Mouse (Mus musculus): ENCODE measurements around the gene Itga9. TPM values are rescaled to one million over a fixed set of nuclear protein-coding genes. Genes with fewer than 3 reads are reported as not detected.

Gene Itga9
- polyA plus RNA-seq, 1 experiment from 2014 or later, result 10.3 TPM

DNA sequence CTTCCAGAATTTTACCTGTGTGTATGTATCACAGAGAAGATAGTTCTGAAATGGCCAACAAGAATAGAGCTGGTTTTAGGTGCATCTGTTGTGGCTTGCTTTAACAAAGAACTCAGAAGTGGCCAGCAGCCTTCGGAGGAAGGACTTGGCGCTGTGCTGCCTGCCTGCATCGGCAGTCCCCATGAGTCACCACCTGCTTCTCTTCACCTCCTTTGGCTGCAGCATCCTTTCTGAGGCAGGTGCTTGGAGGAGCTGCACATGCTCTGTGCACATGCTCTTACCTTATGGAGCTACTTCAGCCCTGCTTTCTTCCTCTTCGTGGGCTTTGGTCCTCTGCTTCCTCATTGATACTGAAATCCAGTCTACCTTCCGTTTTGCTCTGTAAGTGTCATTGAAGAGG is 31.6 kb upstream of the Itga9 start:
- no peaks in the 10 kb centered on the region for H3K4me1 ChIP-seq (ENCODE audit: control insufficient read depth, insufficient read depth, low read length)
- no peaks in the 10 kb centered on the region for H3K27me3 ChIP-seq (ENCODE audit: control insufficient read depth, insufficient read depth, low read length)
- no peak overlapping the region for H3K4me3 ChIP-seq (ENCODE audit: low read depth, low read length)
- ATAC-seq (replicated peaks; ENCODE audit: insufficient number of reproducible peaks, low FRiP score, low TSS enrichment, low read depth), result no peak
- H3K9me3 ChIP-seq (replicated peaks; ENCODE audit: control insufficient read depth, low read length), result no peaks in the 10 kb centered on the region
- 94% methylated on average over 5 of the region's 5 CpGs for WGBS
- H3K36me3 ChIP-seq (replicated peaks; ENCODE audit: control insufficient read depth, insufficient read depth, low read depth, low read length), result peaks cover 3% of the 10 kb centered on the region
- DNase-seq (ENCODE audit: low spot score), result no peak
- H3K27ac ChIP-seq (replicated peaks; ENCODE audit: low read depth, low read length), result no peak overlapping the region
- no peak overlapping the region for H3K4me2 ChIP-seq (ENCODE audit: low read depth, low read length)
- H3K9ac ChIP-seq (replicated peaks; ENCODE audit: low read length), result no peak overlapping the region

DNA sequence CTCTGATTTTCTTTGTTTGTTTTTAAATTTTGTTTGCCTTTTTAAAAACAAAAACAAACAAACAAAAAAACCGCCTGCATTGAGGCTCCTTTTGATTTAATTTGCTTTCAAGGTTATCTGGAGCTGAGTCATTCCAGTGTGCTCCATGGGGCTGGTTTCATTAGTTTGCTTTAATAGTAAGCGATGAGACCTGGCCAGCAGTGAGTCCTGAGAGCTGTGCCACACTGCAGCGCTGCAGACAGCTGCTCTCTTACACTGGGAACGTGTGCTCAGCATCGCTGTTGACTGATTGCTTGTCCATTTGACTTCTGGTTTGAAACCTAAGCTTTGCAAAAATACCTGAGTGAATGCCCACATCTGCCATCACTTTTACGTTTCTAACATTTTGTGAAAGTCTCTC is 26.1 kb upstream of the Itga9 start:
- H3K9ac ChIP-seq (replicated peaks; ENCODE audit: low read length), result no peak overlapping the region
- H3K27me3 ChIP-seq (ENCODE audit: control insufficient read depth, insufficient read depth, low read length), result no peaks in the 10 kb centered on the region
- H3K9me3 ChIP-seq (replicated peaks; ENCODE audit: control insufficient read depth, low read length), result no peaks in the 10 kb centered on the region
- no peak for ATAC-seq (replicated peaks; ENCODE audit: insufficient number of reproducible peaks, low FRiP score, low TSS enrichment, low read depth)
- no peaks in the 10 kb centered on the region for H3K36me3 ChIP-seq (replicated peaks; ENCODE audit: control insufficient read depth, insufficient read depth, low read depth, low read length)
- H3K27ac ChIP-seq (replicated peaks; ENCODE audit: low read depth, low read length), result no peak overlapping the region
- 72% methylated on average over 6 of the region's 6 CpGs for WGBS
- no peak overlapping the region for H3K4me3 ChIP-seq (ENCODE audit: low read depth, low read length)
- no peaks in the 10 kb centered on the region for H3K4me1 ChIP-seq (ENCODE audit: control insufficient read depth, insufficient read depth, low read length)
- no peak overlapping the region for H3K4me2 ChIP-seq (ENCODE audit: low read depth, low read length)
- no peak for DNase-seq (ENCODE audit: low spot score)

DNA sequence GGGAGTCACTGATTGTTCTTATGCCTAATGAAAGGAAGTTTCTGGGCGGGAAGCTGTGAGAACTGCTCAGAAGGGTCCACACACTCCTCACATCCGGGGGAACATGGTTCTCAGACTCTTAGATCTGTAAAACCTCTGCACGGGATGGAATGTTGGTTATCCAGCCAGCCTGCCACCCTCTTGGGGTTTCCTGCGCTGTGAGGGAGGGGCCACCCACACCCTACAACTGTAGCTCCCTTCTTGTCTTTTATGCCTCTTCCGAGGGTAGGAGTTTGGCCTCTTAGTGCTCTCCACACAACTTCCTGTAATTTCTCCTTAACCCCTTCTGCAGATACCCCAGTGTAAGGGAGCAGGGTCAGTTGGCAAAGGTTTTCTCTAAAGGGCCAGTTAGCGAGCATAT is 23.7 kb upstream of the Itga9 start:
- Histone ChIP-seq H3K4me1 (ENCODE audit: control insufficient read depth, insufficient read depth, low read length) (no peaks in the 10 kb centered on the region), H3K36me3 (replicated peaks; ENCODE audit: control insufficient read depth, insufficient read depth, low read depth, low read length) (no peaks in the 10 kb centered on the region), H3K4me2 (ENCODE audit: low read depth, low read length) (no peak overlapping the region), H3K27ac (replicated peaks; ENCODE audit: low read depth, low read length) (no peak overlapping the region), H3K9me3 (replicated peaks; ENCODE audit: control insufficient read depth, low read length) (no peaks in the 10 kb centered on the region), H3K4me3 (ENCODE audit: low read depth, low read length) (no peak overlapping the region), H3K9ac (replicated peaks; ENCODE audit: low read length) (no peak overlapping the region), H3K27me3 (ENCODE audit: control insufficient read depth, insufficient read depth, low read length) (no peaks in the 10 kb centered on the region)
- WGBS, result 73% methylated on average over 6 of the region's 6 CpGs
- no peak for DNase-seq (ENCODE audit: low spot score)
- no peak for ATAC-seq (replicated peaks; ENCODE audit: insufficient number of reproducible peaks, low FRiP score, low TSS enrichment, low read depth)

DNA sequence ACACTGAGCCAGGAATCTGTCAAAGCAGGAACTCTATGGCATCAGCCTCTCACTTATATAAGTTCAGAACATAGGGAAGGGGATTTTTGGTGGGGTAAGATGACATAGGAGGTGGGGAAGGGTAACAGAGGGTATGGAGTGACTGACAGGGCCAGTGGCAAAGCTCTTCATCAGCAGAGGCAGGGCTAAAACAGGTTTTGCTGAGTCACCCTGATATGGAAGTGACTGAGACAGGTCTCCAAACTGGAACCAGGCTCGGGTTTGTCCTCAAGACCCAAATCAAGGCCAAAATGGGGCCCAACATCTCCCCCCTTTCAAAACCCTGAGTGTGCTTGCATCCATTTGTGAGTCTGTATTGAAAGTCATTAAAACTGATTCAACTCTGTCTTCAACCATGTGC is 21.7 kb upstream of the Itga9 start:
- DNase-seq (ENCODE audit: low spot score) (no peak), ATAC-seq (replicated peaks; ENCODE audit: insufficient number of reproducible peaks, low FRiP score, low TSS enrichment, low read depth) (no peak)
- Histone ChIP-seq H3K27me3 (ENCODE audit: control insufficient read depth, insufficient read depth, low read length) (no peaks in the 10 kb centered on the region), H3K27ac (replicated peaks; ENCODE audit: low read depth, low read length) (no peak overlapping the region), H3K4me2 (ENCODE audit: low read depth, low read length) (no peak overlapping the region), H3K9me3 (replicated peaks; ENCODE audit: control insufficient read depth, low read length) (no peaks in the 10 kb centered on the region), H3K4me1 (ENCODE audit: control insufficient read depth, insufficient read depth, low read length) (no peaks in the 10 kb centered on the region), H3K9ac (replicated peaks; ENCODE audit: low read length) (no peak overlapping the region), H3K36me3 (replicated peaks; ENCODE audit: control insufficient read depth, insufficient read depth, low read depth, low read length) (no peaks in the 10 kb centered on the region), H3K4me3 (ENCODE audit: low read depth, low read length) (no peak overlapping the region)
- 92% methylated on average over 1 of the region's 1 CpGs for WGBS

DNA sequence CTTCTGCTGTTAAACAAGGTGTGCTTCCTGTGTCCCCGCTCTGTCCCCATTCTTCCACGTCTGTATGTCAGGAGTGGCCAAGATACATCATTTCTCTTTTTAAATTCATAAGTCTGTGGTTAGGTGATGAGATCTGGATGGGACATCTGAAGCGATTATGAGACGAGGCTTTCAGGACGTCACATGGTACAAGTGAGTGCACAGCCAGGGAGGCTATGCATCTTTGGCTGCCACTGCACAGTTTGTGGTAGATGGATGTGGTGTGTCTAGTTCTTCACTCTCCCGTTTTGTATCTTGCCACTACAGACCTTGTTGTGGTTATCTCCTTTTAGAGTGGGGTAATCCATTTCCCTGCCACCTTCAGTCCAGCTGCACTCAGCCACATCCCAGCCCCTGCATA is 20.5 kb upstream of the Itga9 start:
- Histone ChIP-seq H3K9ac (replicated peaks; ENCODE audit: low read length) (no peak overlapping the region), H3K4me3 (ENCODE audit: low read depth, low read length) (no peak overlapping the region), H3K27me3 (ENCODE audit: control insufficient read depth, insufficient read depth, low read length) (no peaks in the 10 kb centered on the region), H3K36me3 (replicated peaks; ENCODE audit: control insufficient read depth, insufficient read depth, low read depth, low read length) (no peaks in the 10 kb centered on the region), H3K27ac (replicated peaks; ENCODE audit: low read depth, low read length) (no peak overlapping the region), H3K4me2 (ENCODE audit: low read depth, low read length) (no peak overlapping the region), H3K4me1 (ENCODE audit: control insufficient read depth, insufficient read depth, low read length) (no peaks in the 10 kb centered on the region), H3K9me3 (replicated peaks; ENCODE audit: control insufficient read depth, low read length) (no peaks in the 10 kb centered on the region)
- DNase-seq (ENCODE audit: low spot score), result no peak
- 86% methylated on average over 6 of the region's 6 CpGs for WGBS
- ATAC-seq (replicated peaks; ENCODE audit: insufficient number of reproducible peaks, low FRiP score, low TSS enrichment, low read depth), result no peak

DNA sequence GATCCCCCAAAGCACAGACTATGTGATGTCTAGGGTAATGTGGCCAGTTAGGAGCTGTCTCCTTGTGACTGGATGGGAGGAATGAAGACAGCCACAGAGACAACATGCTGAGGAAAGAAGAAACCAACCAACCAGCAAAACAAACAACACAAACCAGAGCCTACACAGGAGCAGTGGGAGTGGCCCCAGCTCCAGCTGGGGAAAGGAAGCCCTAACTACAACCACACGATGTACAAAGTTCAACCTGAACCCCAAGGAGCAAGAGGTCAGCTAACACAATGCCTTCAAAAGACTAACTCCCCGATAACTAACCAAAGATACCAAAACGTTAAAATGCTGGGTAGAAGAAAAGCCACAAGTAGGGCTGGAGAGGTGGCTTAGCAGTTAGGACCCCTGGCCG is 19.4 kb upstream of the Itga9 start:
- H3K9ac ChIP-seq (replicated peaks; ENCODE audit: low read length), result no peak overlapping the region
- no peak overlapping the region for H3K4me2 ChIP-seq (ENCODE audit: low read depth, low read length)
- no peaks in the 10 kb centered on the region; the same call in 1 of the 2 replicates for H3K4me1 ChIP-seq (ENCODE audit: control insufficient read depth, insufficient read depth, low read length)
- H3K27me3 ChIP-seq (ENCODE audit: control insufficient read depth, insufficient read depth, low read length), result no peaks in the 10 kb centered on the region
- ATAC-seq (replicated peaks; ENCODE audit: insufficient number of reproducible peaks, low FRiP score, low TSS enrichment, low read depth) (no peak), DNase-seq (ENCODE audit: low spot score) (no peak)
- H3K36me3 ChIP-seq (replicated peaks; ENCODE audit: control insufficient read depth, insufficient read depth, low read depth, low read length), result no peaks in the 10 kb centered on the region
- H3K9me3 ChIP-seq (replicated peaks; ENCODE audit: control insufficient read depth, low read length), result no peaks in the 10 kb centered on the region
- no peak overlapping the region for H3K4me3 ChIP-seq (ENCODE audit: low read depth, low read length)
- H3K27ac ChIP-seq (replicated peaks; ENCODE audit: low read depth, low read length), result no peak overlapping the region
- WGBS, result 49% methylated on average over 4 of the region's 4 CpGs

DNA sequence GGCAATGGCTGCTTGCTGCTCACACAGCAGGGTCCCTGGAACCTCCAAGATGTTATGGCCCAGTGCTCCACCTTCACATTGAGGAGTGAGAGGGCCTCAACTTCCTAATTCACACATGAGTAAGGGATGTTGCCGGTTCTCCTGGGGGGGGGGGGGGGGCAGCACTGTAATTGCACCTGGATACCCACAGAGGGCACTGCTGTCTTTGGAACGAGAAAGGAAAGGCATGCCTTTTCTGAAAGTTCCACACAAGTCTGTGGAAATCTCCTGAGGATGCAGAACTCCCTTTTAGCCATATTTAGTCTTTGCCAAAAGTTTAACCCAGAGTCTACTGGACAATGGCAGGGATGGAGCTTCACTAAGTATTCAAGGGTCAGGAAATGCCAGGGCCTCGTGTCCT is 17.2 kb upstream of the Itga9 start:
- Histone ChIP-seq H3K27ac (replicated peaks; ENCODE audit: low read depth, low read length) (no peak overlapping the region), H3K4me1 (ENCODE audit: control insufficient read depth, insufficient read depth, low read length) (peaks cover 3% of the 10 kb centered on the region), H3K4me3 (ENCODE audit: low read depth, low read length) (no peak overlapping the region), H3K36me3 (replicated peaks; ENCODE audit: control insufficient read depth, insufficient read depth, low read depth, low read length) (no peaks in the 10 kb centered on the region), H3K9me3 (replicated peaks; ENCODE audit: control insufficient read depth, low read length) (no peaks in the 10 kb centered on the region), H3K9ac (replicated peaks; ENCODE audit: low read length) (no peak overlapping the region), H3K27me3 (ENCODE audit: control insufficient read depth, insufficient read depth, low read length) (no peaks in the 10 kb centered on the region), H3K4me2 (ENCODE audit: low read depth, low read length) (no peak overlapping the region)
- DNase-seq (ENCODE audit: low spot score), result peak; percentile 53
- WGBS, result 33% methylated on average over 3 of the region's 3 CpGs
- no peak for ATAC-seq (replicated peaks; ENCODE audit: insufficient number of reproducible peaks, low FRiP score, low TSS enrichment, low read depth)

DNA sequence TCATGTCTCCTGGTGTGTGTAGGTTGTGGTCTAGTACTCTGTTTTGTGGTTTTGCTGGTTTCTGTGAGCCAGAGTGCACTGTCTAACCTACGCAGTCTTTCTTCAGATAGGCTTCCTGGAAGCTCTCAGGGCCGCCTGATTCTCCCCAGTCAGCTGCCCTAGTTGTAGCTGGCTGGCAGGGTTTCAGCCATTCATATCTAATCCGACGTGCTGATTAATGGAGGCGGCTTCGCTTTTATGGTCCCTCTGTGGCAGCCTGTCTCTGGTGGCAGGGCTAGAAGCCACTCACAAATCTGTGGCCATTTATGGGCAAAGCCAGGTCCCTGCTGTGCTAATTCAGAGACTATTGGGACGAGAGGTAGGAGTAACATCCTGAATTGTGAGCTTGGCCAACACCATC is 16.3 kb upstream of the Itga9 start:
- H3K27ac ChIP-seq (replicated peaks; ENCODE audit: low read depth, low read length), result no peak overlapping the region
- no peaks in the 10 kb centered on the region for H3K36me3 ChIP-seq (replicated peaks; ENCODE audit: control insufficient read depth, insufficient read depth, low read depth, low read length)
- no peak overlapping the region for H3K4me2 ChIP-seq (ENCODE audit: low read depth, low read length)
- 80% methylated on average over 7 of the region's 7 CpGs for WGBS
- H3K9me3 ChIP-seq (replicated peaks; ENCODE audit: control insufficient read depth, low read length), result no peaks in the 10 kb centered on the region
- peaks cover 3% of the 10 kb centered on the region for H3K4me1 ChIP-seq (ENCODE audit: control insufficient read depth, insufficient read depth, low read length)
- H3K4me3 ChIP-seq (ENCODE audit: low read depth, low read length), result no peak overlapping the region
- no peak for ATAC-seq (replicated peaks; ENCODE audit: insufficient number of reproducible peaks, low FRiP score, low TSS enrichment, low read depth)
- H3K27me3 ChIP-seq (ENCODE audit: control insufficient read depth, insufficient read depth, low read length), result no peaks in the 10 kb centered on the region
- H3K9ac ChIP-seq (replicated peaks; ENCODE audit: low read length), result no peak overlapping the region
- no peak for DNase-seq (ENCODE audit: low spot score)

DNA sequence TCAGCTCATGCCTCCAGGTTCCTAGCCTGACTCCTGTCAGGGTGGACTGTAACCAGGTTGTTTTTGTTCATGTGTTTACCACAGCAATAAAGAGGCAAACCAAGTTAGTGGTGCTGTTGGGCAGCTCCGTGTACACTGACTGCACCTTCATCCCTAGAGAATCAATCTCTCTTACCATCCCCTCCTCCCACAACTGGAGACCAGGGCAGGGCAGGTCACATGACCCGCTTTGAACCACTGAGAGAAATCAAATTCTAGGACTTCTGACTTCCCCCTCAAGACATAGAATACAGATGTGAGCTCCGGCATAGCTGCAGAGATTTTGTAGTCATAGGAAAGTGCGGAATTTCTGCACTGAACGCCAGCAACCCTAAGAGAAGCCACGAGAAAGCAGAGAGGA is 14.9 kb upstream of the Itga9 start:
- H3K4me3 ChIP-seq (ENCODE audit: low read depth, low read length), result no peak overlapping the region
- H3K9me3 ChIP-seq (replicated peaks; ENCODE audit: control insufficient read depth, low read length), result no peaks in the 10 kb centered on the region
- ATAC-seq (replicated peaks; ENCODE audit: insufficient number of reproducible peaks, low FRiP score, low TSS enrichment, low read depth), result no peak
- H3K9ac ChIP-seq (replicated peaks; ENCODE audit: low read length), result no peak overlapping the region
- DNase-seq (ENCODE audit: low spot score), result no peak
- no peaks in the 10 kb centered on the region for H3K27me3 ChIP-seq (ENCODE audit: control insufficient read depth, insufficient read depth, low read length)
- H3K27ac ChIP-seq (replicated peaks; ENCODE audit: low read depth, low read length), result no peak overlapping the region
- WGBS, result 60% methylated on average over 6 of the region's 6 CpGs
- H3K36me3 ChIP-seq (replicated peaks; ENCODE audit: control insufficient read depth, insufficient read depth, low read depth, low read length), result no peaks in the 10 kb centered on the region
- no peak overlapping the region for H3K4me2 ChIP-seq (ENCODE audit: low read depth, low read length)
- H3K4me1 ChIP-seq (ENCODE audit: control insufficient read depth, insufficient read depth, low read length), result peaks cover 3% of the 10 kb centered on the region
